Comparison of ENCODE assay signal across 13 mouse cellular contexts in the genomic region with DNA sequence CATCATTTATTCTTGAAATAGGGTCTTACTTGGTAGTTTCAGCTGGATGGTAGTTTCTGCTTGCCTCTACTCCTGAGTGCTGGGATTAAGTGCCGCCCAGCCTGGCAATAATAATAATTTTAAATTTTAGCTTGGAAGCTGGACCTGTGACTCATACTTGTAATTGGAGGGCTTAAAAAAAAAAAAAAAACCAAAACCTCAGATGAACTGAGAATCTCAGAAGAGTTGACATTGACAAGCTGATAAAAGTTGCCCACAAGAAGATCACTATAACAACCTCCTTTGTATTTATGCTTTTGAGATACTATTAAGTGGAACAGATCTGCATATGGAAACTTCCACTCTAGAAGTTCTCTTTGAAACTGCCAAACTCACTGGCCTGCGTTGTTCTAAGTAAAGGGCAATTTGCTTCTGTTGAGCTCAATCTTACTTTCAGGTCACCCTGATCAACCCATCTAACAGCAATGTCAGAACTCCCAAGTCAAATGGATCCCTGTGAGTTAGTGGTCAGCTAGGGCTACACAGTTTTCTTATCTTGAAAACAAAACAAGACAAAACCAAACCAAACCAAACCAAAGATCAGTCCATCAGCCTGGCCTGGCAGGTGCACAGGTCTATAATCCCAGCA. TPM values are rescaled to one million over a fixed set of nuclear protein-coding genes. Genes with fewer than 3 reads are reported as not detected.
A peak's percentile ranks its signal among the peaks of the same experiment; 100 is the strongest.
DNase-seq lines count a peak whose midpoint lies in the region; ATAC-seq and TF ChIP-seq lines count a peak whose summit lies in the region.
"Had no signal": no experiment of that assay in that cellular context is flagged by ENCODE, and none has a peak within 500 bp of the region (broad histone marks: within the 10 kb centered on the region; RNA-seq: fewer than 3 reads in every experiment).

No protein-coding gene starts in this region.

- H3K9ac ChIP-seq in heart, embryonic 11.5 days (ENCODE audit: low read depth, low read length) = no peak overlapping the region
- peak overlapping the region; percentile 81 for H3K9ac ChIP-seq in liver, embryonic 12.5 days
- H3K9ac ChIP-seq in midbrain, embryonic 15.5 days = no peak overlapping the region

- H3K4me3 ChIP-seq in heart, embryonic 11.5 days (ENCODE audit: low read depth, low read length) = peak overlapping the region; percentile 91; the same call in 1 of the 2 replicates
- H3K4me3 ChIP-seq in bone marrow, adult 2 months (replicated peaks; ENCODE audit: control insufficient read depth, low read depth, low read length) = peak overlapping the region; percentile 3
- peak overlapping the region; percentile 96 for H3K4me3 ChIP-seq in liver, embryonic 12.5 days
- H3K4me3 ChIP-seq in midbrain, embryonic 15.5 days = no peak overlapping the region

- H3K4me1 ChIP-seq in heart, embryonic 11.5 days (ENCODE audit: control insufficient read depth, insufficient read depth, low read length) = peaks cover 20% of the 10 kb centered on the region; the same call in 1 of the 2 replicates
- H3K4me1 ChIP-seq in bone marrow, adult 2 months (ENCODE audit: control insufficient read depth, insufficient read depth, low read length) = no peaks in the 10 kb centered on the region; the same call in 1 of the 2 replicates
- peaks cover 24% of the 10 kb centered on the region for H3K4me1 ChIP-seq in liver, embryonic 12.5 days
- peaks cover 10% of the 10 kb centered on the region for H3K4me1 ChIP-seq in midbrain, embryonic 15.5 days

- no peaks in the 10 kb centered on the region for H3K9me3 ChIP-seq in heart, embryonic 11.5 days (replicated peaks; ENCODE audit: control insufficient read depth, low read length)
- H3K9me3 ChIP-seq in liver, embryonic 12.5 days (replicated peaks) = no peaks in the 10 kb centered on the region
- H3K9me3 ChIP-seq in midbrain, embryonic 15.5 days = no peaks in the 10 kb centered on the region
- H3K9me3 ChIP-seq: embryonic facial prominence, embryonic 12.5 days; G1E had no signal

- no peak for ATAC-seq in heart, embryonic 11.5 days (replicated peaks; ENCODE audit: insufficient number of reproducible peaks, low FRiP score, low TSS enrichment)
- ATAC-seq in liver, embryonic 12.5 days = no peak
- no peak for ATAC-seq in monocyte, adult 5-6 weeks (replicated peaks; ENCODE audit: insufficient number of reproducible peaks, low FRiP score, low TSS enrichment, poor library complexity, severe bottlenecking)
- no peak for ATAC-seq in midbrain, embryonic 15.5 days (replicated peaks)
- ATAC-seq: hindbrain, embryonic 16.5 days had no signal

- H3K4me2 ChIP-seq in heart, embryonic 11.5 days = peak overlapping the region; percentile 66
- H3K4me2 ChIP-seq in liver, embryonic 12.5 days = peak overlapping the region; percentile 83
- no peak overlapping the region for H3K4me2 ChIP-seq in midbrain, embryonic 15.5 days

- TF ChIP-seq CTCF in bone marrow, adult 2 months (IDR thresholded peaks at IDR 0.05; ENCODE audit: control insufficient read depth, insufficient read depth, low read length) = no peak

- no peaks in the 10 kb centered on the region for H3K36me3 ChIP-seq in heart, embryonic 11.5 days (ENCODE audit: control insufficient read depth, insufficient read depth, low read length)
- H3K36me3 ChIP-seq in liver, embryonic 12.5 days = peaks cover 3% of the 10 kb centered on the region; the same call in 1 of the 2 replicates
- no peaks in the 10 kb centered on the region for H3K36me3 ChIP-seq in midbrain, embryonic 15.5 days (replicated peaks)
- H3K36me3 ChIP-seq: embryonic facial prominence, embryonic 12.5 days had no signal

- no peak for DNase-seq in heart, adult 18-20 months
- peak; percentile 24 for DNase-seq in 3T3-L1 (ENCODE audit: low read depth, low spot score)
- no peak for DNase-seq in adrenal gland, postnatal 4 days (ENCODE audit: low spot score in 2 of 2)
- DNase-seq: layer of hippocampus, postnatal 36 days; thymus, postnatal 25 days had no signal

- peak overlapping the region; percentile 90; the same call in 1 of the 2 replicates for H3K27ac ChIP-seq in heart, embryonic 11.5 days (ENCODE audit: low read depth, low read length)
- no peak overlapping the region for H3K27ac ChIP-seq in bone marrow, adult 2 months (ENCODE audit: control insufficient read depth, insufficient read depth, low read depth, low read length, poor library complexity)
- peak overlapping the region; percentile 94; the same call in 1 of the 2 replicates for H3K27ac ChIP-seq in liver, embryonic 12.5 days
- H3K27ac ChIP-seq in midbrain, embryonic 15.5 days = no peak overlapping the region

- H3K27me3 ChIP-seq in heart, embryonic 11.5 days (ENCODE audit: control insufficient read depth, insufficient read depth, low read length) = no peaks in the 10 kb centered on the region
- no peaks in the 10 kb centered on the region for H3K27me3 ChIP-seq in liver, embryonic 12.5 days (replicated peaks)
- H3K27me3 ChIP-seq in midbrain, embryonic 15.5 days (replicated peaks) = no peaks in the 10 kb centered on the region
- H3K27me3 ChIP-seq: embryonic facial prominence, embryonic 12.5 days had no signal

- WGBS in heart, embryonic 11.5 days (ENCODE audit: insufficient replicate concordance) = 79% methylated on average over 2 of the region's 2 CpGs
- WGBS in bone marrow, adult 2 months = 72% methylated on average over 2 of the region's 2 CpGs
- 84% methylated on average over 2 of the region's 2 CpGs for WGBS in liver, embryonic 12.5 days (ENCODE audit: insufficient replicate concordance)
- WGBS in midbrain, embryonic 15.5 days = 86% methylated on average over 2 of the region's 2 CpGs

- TF ChIP-seq POLR2A in bone marrow, adult 2 months (IDR thresholded peaks at IDR 0.05; ENCODE audit: borderline replicate concordance, control insufficient read depth, low read depth, low read length) = no peak

RNA-seq across cellular contexts. Expression of gene Wee1, which starts 1.6 kb away (rescaled TPM):
- 25.0 and 25.9 TPM in 2 replicates for polyA plus RNA-seq in heart, embryonic 11.5 days (2014; fragmentation: Nextera tagmentation; extraction: Ambion mirVana)
- total RNA-seq in heart, adult 18-20 months (2021) = 10 to 100 TPM in 1 of 2 experiments, 1 to 10 TPM in 1; 9.2 to 11.3 TPM
- 8.6 and 13.6 TPM in 2 replicates for polyA plus RNA-seq in bone marrow, adult 2 months (2011; ENCODE audit: insufficient read depth, insufficient read length, low replicate concordance, missing spikeins)
- polyA plus RNA-seq in liver, embryonic 12.5 days (2016; fragmentation: Nextera tagmentation; extraction: Ambion mirVana) = 23.6 and 24.9 TPM in 2 replicates
- total RNA-seq in monocyte, adult 5-6 weeks (2017) = 1.2 to 2.8 TPM (median 2.2 TPM) in 3 replicates
- polyA plus RNA-seq in midbrain, embryonic 15.5 days (2015; fragmentation: Nextera tagmentation; extraction: Ambion mirVana) = 5.1 and 5.8 TPM in 2 replicates
- total RNA-seq in adrenal gland, postnatal 4 days (2021) = 10 to 100 TPM; 23.5 to 23.6 TPM

RNA-seq across cellular contexts. Expression of gene Zfp143, which starts 59.3 kb away (rescaled TPM):
- polyA plus RNA-seq in heart, embryonic 11.5 days (2014; fragmentation: Nextera tagmentation; extraction: Ambion mirVana) = 17.9 and 18.5 TPM in 2 replicates
- total RNA-seq in heart, adult 18-20 months (2021) = 1 to 10 TPM; 6.8 to 7.6 TPM
- polyA plus RNA-seq in bone marrow, adult 2 months (2011; ENCODE audit: insufficient read depth, insufficient read length, low replicate concordance, missing spikeins) = 9.2 and 11.1 TPM in 2 replicates
- 13.5 and 14.2 TPM in 2 replicates for polyA plus RNA-seq in liver, embryonic 12.5 days (2016; fragmentation: Nextera tagmentation; extraction: Ambion mirVana)
- total RNA-seq in monocyte, adult 5-6 weeks (2017) = 27.5 to 63.8 TPM (median 40.2 TPM) in 3 replicates
- polyA plus RNA-seq in midbrain, embryonic 15.5 days (2015; fragmentation: Nextera tagmentation; extraction: Ambion mirVana) = 16.2 and 16.7 TPM in 2 replicates
- total RNA-seq in adrenal gland, postnatal 4 days (2021) = 10 to 100 TPM; 17.4 to 17.8 TPM

Comparison
In these comparisons a context has a peak if more than half of its experiments do, and no peak if none do; other contexts are left out.
1. H3K27ac ChIP-seq: peak in heart, embryonic 11.5 days (single experiment) and liver, embryonic 12.5 days (single experiment); none in bone marrow, adult 2 months (single experiment) and midbrain, embryonic 15.5 days (single experiment).